Mouse (Mus musculus) hindlimb bud, embryonic 11.5 days (tissue): ENCODE measurements around the gene Sphkap.

Source experiments
- DNase-seq: peaks from one replicate; pipeline ENCODE4 v3.0.0-alpha.2; 2012; ENCODE audit warnings: low read depth, low spot score; ENCODE audit errors: extremely low spot score

Sphkap gene

DNA sequence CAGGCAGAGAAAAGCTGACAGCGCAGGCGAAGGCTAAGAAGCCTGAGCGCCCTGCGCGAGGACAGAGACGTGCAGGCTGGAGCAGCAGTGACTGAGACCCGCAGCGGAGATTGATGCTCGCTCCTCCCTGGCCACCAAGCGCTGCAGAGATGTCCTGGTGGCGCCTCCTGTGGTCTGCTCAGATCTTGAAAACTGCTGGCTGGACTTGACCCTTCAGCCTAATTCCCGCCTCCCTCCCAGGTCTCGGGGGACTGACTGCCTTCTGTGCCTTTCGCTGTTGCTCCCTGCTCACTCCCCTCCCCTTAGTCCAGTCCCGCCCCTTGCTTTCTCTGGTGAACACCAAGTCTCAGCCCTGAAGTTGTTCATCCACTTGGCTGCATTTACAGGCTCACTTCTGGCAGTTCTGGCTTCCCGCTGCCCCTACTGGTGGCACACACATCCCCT, at the start of gene Sphkap:
Gene Sphkap, minus strand, starts transcription at position 180 of the 444 bp plus-strand sequence.
- no peak for DNase-seq

DNA sequence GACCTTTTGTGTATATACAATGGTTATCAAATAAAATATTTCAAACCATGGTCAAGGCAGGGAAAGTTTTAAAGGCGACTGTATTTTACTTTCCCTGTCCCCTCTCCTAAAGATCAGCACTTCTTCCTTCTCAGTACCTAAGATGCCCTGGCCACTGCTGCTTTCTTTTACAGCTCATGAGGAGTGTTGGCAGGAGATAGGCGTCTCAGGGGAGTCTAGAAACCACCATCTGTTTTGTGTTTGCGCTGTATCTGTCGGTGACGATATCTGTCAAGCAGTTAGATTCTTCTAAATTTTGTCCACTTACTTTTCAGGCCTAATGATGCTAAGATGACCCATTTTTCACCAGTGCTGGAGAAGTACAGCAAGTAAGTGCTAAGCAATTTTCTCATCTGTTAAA, 43.3 kb upstream of the Sphkap start:
- no peak for DNase-seq

GRCm38 (mm10) chr1:83440422-83440821, 32.4 kb upstream of the Sphkap start:
- DNase-seq, result no peak

GRCm38 (mm10) chr1:83433932-83434331, 25.9 kb upstream of the Sphkap start:
- no peak for DNase-seq

- DNase-seq, result no peak
These were observed 21.9 kb upstream of the Sphkap start for GRCm38 (mm10) chr1:83429866-83430265.

DNA sequence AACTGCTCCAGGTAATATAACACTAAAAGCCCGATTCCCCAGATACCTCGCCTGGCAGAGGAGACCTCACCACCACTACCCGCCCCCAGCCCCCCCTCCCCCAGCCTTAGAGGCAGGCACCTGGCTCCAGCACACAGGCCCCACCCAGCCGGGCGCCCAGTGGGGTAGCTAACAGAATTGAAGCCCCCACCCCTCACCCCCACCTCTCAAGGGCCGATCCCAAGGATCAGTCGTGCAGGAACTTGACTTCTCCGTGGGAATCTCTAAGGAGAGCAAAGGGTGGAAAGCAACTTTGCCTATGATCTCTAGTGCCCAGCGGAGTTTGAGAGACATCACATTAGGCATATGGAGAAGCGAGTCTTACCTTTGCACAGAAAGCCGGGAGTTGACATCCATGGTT, 384 bp downstream of the Sphkap start:
- DNase-seq, result no peak

GRCm38 (mm10) chr1:83406882-83407549, 984 bp downstream of the Sphkap start:
- no peak for DNase-seq

- no peak for DNase-seq
These were observed 6.9 kb downstream of the Sphkap start for GRCm38 (mm10) chr1:83401079-83401478.

DNA sequence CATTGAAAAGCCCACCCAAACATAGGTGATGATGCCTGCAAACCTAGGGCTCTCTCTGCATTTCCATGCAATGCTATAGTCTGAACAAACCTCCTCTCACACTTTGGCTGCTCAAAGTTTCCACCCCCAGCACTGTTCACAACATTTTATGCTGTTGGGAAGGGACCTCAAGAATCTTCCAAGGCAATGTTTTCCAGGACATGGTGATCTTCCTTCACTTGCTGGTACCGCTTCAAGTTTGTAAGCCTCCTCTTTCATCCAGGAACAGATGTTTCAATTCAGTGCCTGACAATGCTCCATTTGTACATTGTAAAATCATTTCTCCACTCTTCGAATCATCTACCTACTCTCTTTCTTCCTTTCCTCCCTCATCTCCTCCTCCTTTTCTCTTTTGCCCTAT, 11.7 kb downstream of the Sphkap start:
- DNase-seq, result no peak

GRCm38 (mm10) chr1:83395559-83395958, 12.4 kb downstream of the Sphkap start:
- no peak for DNase-seq

GRCm38 (mm10) chr1:83389419-83389818, 18.6 kb downstream of the Sphkap start:
- no peak for DNase-seq

DNA sequence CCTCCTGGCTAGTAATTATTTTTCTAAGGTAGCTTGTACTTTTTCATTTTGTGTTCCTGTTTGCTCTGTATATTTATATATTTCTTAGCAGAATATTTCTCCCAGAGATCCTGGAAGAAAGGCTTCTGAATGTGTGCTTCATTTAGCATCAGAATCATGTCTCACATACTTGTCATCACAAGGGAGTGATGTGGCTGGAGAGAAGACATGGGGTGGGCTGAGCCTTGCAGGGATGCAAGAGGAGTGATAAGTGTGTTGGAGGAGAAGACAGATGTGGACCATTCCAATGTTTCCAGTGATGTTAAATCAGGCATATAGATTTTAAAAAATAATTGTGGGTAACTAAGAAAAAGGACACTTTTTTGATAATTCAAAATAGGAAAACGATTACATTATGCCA, 30.6 kb downstream of the Sphkap start:
- no peak for DNase-seq

DNA sequence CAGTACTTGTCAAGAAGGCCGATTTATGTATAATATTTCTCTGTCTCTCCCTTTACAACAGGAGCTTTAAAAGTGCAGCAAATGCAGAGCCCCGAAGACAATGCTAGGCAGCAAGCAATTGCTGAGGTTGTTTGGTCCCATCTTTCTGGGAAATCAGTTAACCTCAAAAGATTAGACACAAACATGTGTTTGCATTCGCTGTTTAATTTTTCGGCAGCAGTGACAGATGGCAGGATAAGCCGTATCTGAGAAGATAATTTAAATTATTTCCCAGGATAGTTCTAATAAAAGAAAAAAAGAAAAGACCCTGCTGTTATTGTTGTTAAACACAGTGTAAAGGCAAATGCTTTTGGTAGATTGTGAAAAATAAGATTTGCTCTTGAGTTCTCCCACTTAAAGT, 41.5 kb downstream of the Sphkap start:
- DNase-seq, result no peak

GRCm38 (mm10) chr1:83362168-83362567, 45.8 kb downstream of the Sphkap start:
- DNase-seq, result no peak

GRCm38 (mm10) chr1:83346453-83346852, 61.5 kb downstream of the Sphkap start:
- no peak for DNase-seq

- no peak for DNase-seq
These were observed 62.4 kb downstream of the Sphkap start for GRCm38 (mm10) chr1:83345572-83345971.

DNA sequence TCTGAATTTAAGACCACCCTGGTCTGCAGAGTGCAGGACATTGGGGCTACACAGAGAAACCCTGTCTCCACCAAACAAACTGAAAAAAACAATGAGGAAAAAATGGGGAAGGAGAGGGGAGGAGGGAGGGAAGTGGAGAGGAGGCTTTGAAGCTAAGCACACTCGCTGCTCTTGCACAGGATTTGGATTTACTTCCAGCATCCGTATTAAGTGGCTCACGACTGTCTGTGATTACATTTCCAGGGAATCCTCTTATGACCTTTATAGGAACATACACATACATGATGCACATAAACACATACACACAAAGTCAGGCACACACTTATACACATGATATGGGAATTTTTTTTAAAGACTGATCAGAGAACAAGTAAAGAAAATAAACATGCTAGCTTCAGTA, 62.9 kb downstream of the Sphkap start:
- DNase-seq, result no peak

DNA sequence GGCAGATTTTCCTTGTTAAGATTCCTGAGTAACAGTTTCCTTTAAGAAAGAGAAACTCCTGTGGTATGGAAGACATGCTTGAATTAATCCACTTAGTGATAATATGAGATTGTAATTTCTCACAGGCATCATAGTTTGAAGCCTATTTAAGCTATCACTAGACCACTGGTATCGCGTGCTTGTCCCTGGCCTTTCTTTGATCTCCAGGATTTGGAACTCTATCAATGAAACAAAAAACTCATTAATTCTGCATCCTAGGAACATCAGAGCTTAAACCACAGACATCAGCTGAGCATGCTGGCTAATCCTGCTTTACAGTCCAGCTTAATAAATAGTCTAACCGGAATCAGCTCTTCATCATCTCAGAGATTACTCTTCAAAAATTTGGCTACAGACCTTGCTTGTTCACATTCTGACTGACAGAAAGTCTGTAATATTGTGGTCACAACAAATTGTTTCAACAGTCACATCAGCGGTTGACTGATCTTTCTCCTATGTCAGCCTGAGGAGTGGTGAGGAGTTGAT, 65.2 kb downstream of the Sphkap start:
- DNase-seq, result no peak

DNA sequence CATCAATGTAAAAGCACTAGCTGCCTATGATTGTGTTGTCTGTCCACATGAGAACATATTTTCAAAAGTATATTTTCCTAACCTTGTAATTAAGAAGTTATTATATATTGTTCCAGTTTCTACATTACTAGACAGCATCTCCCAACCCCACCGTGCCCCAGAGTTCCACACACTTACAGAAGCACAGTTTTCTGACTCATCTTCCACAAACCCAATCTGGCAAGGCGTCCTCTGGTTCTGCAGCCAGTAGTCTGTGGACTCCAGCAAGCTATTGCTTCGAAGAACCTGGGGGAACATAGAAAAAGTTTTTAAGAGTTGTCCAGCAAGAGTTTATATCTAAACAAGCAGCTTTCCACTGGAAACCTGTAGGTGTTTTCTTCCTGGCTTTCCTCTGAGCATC, 68.6 kb downstream of the Sphkap start:
- no peak for DNase-seq

DNA sequence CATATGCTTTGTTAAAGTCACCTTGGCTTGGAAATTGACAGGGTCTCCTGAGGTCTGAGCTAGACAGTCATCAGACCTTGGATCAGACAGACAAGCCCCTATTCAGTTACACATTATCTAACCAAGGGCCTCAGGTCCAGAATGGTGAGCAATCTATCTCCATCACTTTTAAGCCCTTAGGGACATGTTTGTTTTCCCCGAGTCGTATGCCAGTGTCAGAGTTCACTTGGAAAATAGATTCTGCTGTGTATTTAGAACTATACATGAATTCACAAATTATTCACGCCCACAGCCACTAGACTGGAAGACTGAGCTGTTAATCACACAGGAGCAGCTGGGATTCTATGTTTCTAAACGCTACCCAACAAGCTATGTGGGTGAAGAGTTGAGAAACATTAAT, 91.1 kb downstream of the Sphkap start:
- no peak for DNase-seq

- DNase-seq, result no peak
These were observed 92.9 kb downstream of the Sphkap start for GRCm38 (mm10) chr1:83315146-83315545.

DNA sequence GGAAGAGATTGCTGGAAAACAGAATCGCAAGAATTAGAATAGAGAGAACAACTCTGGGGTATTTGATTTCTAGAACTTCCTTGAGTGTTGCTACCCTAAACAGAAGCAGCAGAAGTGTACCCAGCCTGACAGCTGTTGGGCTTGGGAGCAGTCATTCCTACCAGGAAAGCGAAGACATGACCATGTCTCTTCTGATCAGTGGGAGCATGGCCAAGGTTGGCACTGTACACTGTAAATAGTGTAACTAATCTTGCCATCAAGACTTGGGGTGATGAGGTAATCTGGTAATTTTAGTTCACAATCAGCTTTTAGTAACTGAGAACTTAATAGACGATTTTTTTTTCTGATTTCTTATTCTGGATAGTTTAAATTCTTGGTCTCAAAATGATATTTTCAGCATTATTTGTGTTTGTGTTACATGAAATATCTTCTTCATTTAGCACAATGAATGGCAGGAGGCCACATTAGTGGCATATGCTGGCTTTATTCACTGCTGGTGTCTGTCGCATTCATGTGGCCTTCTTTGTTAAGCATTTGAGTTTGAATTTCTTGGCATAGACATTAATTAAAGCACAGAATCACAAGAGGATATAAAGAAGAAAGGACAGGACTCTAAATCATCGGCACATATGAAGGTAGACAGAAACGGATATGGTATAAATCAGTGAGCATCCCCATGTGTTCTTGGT, 96.2 kb downstream of the Sphkap start:
- no peak for DNase-seq
